Mouse (Mus musculus) bone marrow, adult 2 months (tissue): ENCODE measurements around the gene Ankrd34a. TPM values are rescaled to one million over a fixed set of nuclear protein-coding genes. Genes with fewer than 3 reads are reported as not detected.

Experiments
- H3K27ac ChIP-seq: fragments of 200-500 bp; 2 replicates; pipeline ENCODE4 v1.5.1; 2012; ENCODE audit warnings: low read depth, mild to moderate bottlenecking, control low read depth, inconsistent platforms, low read length; ENCODE audit not compliant: control insufficient read depth, poor library complexity, insufficient read depth
- H3K4me1 ChIP-seq: fragments of 200-500 bp; 2 replicates; pipeline ENCODE4 v1.6.1; 2011; ENCODE audit warnings: low read length; ENCODE audit not compliant: control insufficient read depth, insufficient read depth
- H3K4me3 ChIP-seq: fragments of 200-500 bp; replicated peaks from 2 replicates; pipeline ENCODE3; 2011; ENCODE audit warnings: mild to moderate bottlenecking, low read depth, low read length, control low read depth; ENCODE audit not compliant: control insufficient read depth
- CTCF ChIP-seq: fragments of 200-500 bp; IDR thresholded peaks from 2 replicates; pipeline ENCODE4 v1.5.1; 2011; ENCODE audit warnings: low read length, control low read depth; ENCODE audit not compliant: control insufficient read depth, insufficient read depth
- POLR2A ChIP-seq: fragments of 200-500 bp; IDR thresholded peaks from 2 replicates; pipeline ENCODE4 v1.6.1; 2011; ENCODE audit warnings: low read depth, mild to moderate bottlenecking, control low read depth, low read length, borderline replicate concordance; ENCODE audit not compliant: control insufficient read depth
- WGBS: fragments of 180-500 bp; shearing (Covaris S2); methylation state at CpG from one replicate; pipeline ENCODE4 v1.1.7; 2018; 5-methylcytosine and 5-hydroxymethylcytosine counted together
- polyA plus RNA-seq: library from polyadenylated mRNA; stranded (reverse); fragments of >200 nt; gene quantifications from 2 replicates; pipeline ENCODE4 v1.2.4, GENCODE M21; 2011; ENCODE audit warnings: low replicate concordance; ENCODE audit not compliant: missing spikeins, insufficient read depth, insufficient read length

The Ankrd34a gene
- polyA plus RNA-seq, 1 experiment, result not detected

DNA sequence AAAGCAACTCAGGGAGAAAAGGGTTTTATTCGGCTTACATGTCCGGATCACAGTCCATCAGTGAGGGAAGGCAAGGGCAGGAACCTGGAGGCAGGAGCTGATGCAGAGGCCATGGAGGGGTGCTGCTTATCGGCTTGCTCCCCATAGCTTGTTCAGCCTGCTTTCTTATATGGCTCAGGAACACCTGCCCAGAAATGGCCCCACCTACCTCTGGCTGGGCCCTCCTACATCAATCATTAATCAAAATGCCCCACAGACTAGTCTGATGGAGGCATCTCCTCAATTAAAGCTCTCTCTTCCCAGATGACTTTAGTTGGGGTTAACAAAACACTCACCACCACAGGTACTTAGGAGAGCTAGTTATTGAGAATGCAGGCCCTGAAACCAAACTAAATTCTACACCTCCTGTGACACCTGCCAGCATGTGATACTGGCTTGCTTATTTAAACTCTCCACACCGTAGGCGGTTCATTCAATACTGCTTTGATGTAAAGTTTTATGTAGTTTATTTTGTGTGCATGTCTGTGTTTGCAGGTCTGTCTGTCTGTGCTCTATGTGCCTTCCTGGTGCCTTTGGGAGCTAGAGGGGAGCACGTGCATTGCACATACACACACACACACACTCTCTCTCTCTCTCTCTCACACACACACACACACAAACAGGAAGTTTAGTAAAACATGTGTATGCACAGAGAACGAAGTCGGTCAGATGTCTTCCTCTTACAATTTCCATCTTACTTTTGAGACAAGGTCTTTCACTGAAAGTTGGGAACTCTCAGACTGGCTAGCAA is 29.6 kb upstream of the Ankrd34a start:
- peaks cover 12% of the 10 kb centered on the region for H3K4me1 ChIP-seq
- WGBS, result 57% methylated on average over 8 of the region's 8 CpGs
- H3K4me3 ChIP-seq, result no peak overlapping the region
- TF ChIP-seq POLR2A, result no peak
- no peak for TF ChIP-seq CTCF
- peak overlapping the region; percentile 30; the same call in 1 of the 2 replicates for H3K27ac ChIP-seq

DNA sequence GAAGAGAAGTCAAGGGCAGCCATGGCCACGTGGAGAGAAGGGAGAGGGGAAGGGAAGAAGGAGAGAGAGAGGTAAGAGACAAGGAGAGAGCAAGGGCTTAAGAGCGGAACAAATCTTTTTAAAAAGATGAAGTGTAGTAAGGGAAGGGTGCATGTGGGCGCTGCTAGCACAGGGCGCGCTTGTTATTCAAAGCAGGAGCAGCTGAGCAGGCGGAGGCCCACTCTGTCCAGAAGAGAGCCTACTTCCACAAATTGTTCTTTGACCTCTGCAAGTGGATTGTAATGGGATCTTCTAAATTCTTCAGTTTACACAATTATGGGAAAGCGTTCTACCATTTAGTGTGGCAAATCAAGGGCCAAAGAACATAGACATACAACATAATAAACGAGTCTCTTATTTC is 27.8 kb upstream of the Ankrd34a start:
- H3K4me1 ChIP-seq, result peaks cover 12% of the 10 kb centered on the region
- 79% methylated on average over 8 of the region's 8 CpGs for WGBS

DNA sequence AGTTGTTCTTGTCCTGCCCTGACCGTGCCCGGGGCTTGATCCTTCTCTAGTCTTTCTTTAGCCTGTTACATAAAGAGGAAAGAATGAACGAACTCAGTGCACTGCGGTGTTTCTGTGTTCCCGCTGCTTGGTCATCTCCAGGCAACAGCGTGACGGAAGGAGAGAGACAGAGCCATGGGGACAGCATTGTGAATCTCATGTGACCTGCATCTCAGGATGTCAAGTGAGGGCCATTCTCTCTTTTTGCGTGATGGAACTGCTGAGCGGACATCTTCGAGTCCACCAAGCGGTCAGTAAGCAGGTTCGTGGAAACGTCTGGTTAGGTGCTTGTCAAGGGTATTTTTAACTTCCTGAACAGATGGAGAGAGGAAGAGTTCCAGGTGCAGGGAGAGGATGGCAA is 26.9 kb upstream of the Ankrd34a start:
- peaks cover 9% of the 10 kb centered on the region for H3K4me1 ChIP-seq

More for the DNA sequence above, 27.8 kb upstream of the Ankrd34a start:
- Histone ChIP-seq H3K27ac (no peak overlapping the region), H3K4me3 (no peak overlapping the region)
- TF ChIP-seq CTCF (no peak), POLR2A (no peak)

DNA sequence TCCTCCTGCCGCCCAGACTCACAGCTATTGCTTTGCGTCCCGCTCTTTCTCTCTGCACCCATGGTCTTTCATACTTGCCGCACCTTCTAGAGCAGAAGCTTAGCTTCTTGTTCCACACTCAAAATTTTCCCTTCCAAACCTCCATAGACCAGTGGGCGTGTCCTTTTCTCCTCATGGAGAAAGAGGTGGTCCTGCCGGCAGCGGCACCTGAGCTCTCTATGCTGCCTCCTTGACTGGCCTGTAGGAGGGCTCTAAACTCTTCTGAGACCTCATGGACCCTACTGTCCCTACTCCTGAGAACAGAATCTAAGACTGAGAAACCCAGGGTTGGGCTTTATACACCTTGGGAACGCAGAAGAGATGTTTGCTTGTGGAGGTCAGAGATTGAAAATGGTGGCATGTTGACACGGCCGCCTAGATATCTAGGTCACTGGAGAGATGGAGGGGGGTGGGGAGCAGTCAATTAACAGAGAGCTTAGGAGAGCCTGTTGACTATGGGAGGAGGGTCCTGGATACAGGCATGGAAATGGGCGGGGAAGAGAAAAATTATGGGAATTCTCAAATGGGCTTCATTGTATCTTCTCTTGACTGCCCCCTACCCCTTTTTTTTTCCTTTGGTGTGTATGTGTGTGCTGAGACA is 26.4 kb upstream of the Ankrd34a start:
- H3K4me3 ChIP-seq, result no peak overlapping the region
- H3K27ac ChIP-seq, result no peak overlapping the region
- peaks cover 9% of the 10 kb centered on the region for H3K4me1 ChIP-seq
- TF ChIP-seq CTCF (no peak), POLR2A (no peak)
- 88% methylated on average over 11 of the region's 11 CpGs for WGBS

More for the DNA sequence above, 26.9 kb upstream of the Ankrd34a start:
- H3K27ac ChIP-seq, result no peak overlapping the region
- 88% methylated on average over 13 of the region's 13 CpGs for WGBS
- no peak for TF ChIP-seq POLR2A
- TF ChIP-seq CTCF, result no peak
- no peak overlapping the region for H3K4me3 ChIP-seq

DNA sequence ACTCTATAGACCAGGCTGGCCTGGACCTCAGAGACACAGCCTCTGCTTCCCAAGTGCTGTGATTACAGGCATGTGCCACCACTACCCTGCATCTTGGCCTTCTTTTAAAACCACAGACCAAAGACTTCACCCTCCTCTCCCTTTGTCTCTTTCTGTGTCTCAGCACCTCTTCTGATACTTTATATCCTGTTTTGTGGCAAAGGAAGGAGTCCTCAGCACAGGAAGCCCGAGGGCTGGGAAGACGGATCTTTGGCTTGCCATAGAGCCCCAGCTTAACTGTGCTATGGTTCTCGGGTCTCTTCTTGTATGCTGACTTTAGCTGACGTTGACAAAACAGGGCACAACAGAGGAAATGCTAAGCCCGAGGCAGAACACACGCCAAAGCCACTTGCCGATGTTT is 25.8 kb upstream of the Ankrd34a start:
- WGBS, result 33% methylated on average over 7 of the region's 7 CpGs
- Histone ChIP-seq H3K27ac (no peak overlapping the region), H3K4me3 (no peak overlapping the region), H3K4me1 (peaks cover 7% of the 10 kb centered on the region; the same call in 1 of the 2 replicates)
- no peak for TF ChIP-seq CTCF
- no peak for TF ChIP-seq POLR2A

DNA sequence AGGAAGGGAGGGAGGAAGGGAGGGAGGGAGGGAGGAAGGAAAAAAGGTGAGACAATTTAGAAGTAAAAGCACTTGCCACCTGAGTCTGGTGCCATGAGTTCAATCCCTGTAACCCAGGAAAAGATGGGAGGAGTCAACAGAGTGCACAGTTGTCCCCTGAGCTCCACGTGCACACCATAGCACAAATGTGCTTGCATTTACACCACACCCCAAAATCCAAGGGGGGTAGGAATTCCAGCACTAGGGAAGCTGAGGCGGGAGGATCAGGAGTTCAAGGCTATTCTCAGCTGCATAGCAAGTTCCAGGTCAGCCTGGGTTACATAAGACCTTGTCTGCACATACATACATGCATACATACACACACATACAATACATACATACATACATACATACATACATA is 25.1 kb upstream of the Ankrd34a start:
- WGBS, result 70% methylated on average over 2 of the region's 2 CpGs
- H3K27ac ChIP-seq, result no peak overlapping the region
- no peak overlapping the region for H3K4me3 ChIP-seq
- H3K4me1 ChIP-seq, result peaks cover 7% of the 10 kb centered on the region; the same call in 1 of the 2 replicates
- TF ChIP-seq CTCF (no peak), POLR2A (no peak)

DNA sequence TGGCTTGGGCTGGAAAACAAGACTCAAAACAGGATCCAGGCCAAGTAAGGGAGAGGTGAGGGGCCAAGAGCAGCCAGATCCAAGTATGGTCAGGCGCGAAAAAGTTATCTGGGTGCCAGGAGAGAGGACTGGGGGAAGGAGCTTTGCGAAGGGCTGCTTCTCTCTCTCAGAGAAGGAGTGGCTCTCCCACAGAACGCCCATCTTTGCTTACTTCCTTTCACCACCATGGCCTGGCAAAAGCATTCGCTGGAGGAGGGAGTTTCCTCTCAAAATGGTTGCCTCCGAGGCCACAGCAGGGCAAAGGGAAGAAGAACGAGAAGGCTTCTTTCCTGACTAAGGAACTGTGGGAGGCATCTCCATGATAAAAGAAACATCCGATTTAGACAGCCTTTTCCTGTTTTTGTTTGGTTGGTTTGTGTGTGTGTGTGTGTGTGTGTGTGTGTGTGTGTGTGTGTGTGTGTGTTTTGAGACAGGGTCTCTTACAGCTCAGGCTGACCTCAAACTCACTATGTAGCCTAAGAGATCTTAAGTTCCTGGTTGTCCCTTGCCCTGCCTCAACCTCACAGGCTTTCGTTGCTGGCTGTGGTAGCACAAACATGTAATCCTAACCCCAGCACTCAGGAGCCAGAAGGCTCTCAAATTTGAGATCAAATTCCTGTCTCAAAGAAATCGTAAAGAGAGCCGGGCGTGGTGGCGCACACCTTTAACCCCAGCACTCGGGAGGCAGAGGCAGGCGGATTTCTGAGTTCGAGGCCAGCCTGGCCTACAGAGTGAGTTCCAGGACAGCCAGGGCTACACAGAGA is 24.3 kb upstream of the Ankrd34a start:
- Histone ChIP-seq H3K4me3 (no peak overlapping the region), H3K4me1 (peaks cover 6% of the 10 kb centered on the region; the same call in 1 of the 2 replicates), H3K27ac (peak overlapping the region; percentile 24)
- TF ChIP-seq CTCF, result no peak
- no peak for TF ChIP-seq POLR2A
- WGBS, result 53% methylated on average over 16 of the region's 16 CpGs
